Mouse (Mus musculus) MEL (cell line): ENCODE measurements at regions not wholly inside any gene's neighbourhood (a gene's known extent, or its start where the extent isn't known, plus 50 kb on each side); places are given as distances from the start of the nearest gene placed in this dataset.
"Not testable (repeated sequence)": the region's sequence is repeated elsewhere in the genome, so short reads cannot be mapped to it uniquely, and the experiment has no call there.

ENCODE experiments used
- CTCF ChIP-seq, 3 experiments: IDR thresholded peaks in 2 of 3; conservative IDR thresholded peaks in 1 of 3; 2 replicates each; pipeline ENCODE4 v1.5.1; 2011 to 2012; ENCODE audit warnings: low read length in 3 of 3, low read depth in 2 of 3, mild to moderate bottlenecking in 2 of 3, improper control_type of control experiment in 1 of 3, inconsistent platforms in 1 of 3, mixed read lengths in 1 of 3, moderate library complexity in 1 of 3; ENCODE audit not compliant: control insufficient read depth in 1 of 3, insufficient read depth in 1 of 3, poor library complexity in 1 of 3, severe bottlenecking in 1 of 3
- MAFK ChIP-seq: IDR thresholded peaks from 2 replicates; pipeline ENCODE4 v1.6.1; 2011; ENCODE audit warnings: low read depth, mild to moderate bottlenecking, low read length, improper control_type of control experiment, borderline replicate concordance
- NELFE ChIP-seq: IDR thresholded peaks from 2 replicates; pipeline ENCODE4 v1.6.1; 2011; ENCODE audit warnings: low read depth, low read length, improper control_type of control experiment
- POLR2A ChIP-seq, 2 experiments: IDR thresholded peaks; 2 replicates each; pipeline ENCODE4 v1.6.1; 2011 to 2012; ENCODE audit warnings: low read length in 2 of 2, mild to moderate bottlenecking in 2 of 2, control low read depth in 1 of 2, improper control_type of control experiment in 1 of 2, low read depth in 1 of 2, moderate library complexity in 1 of 2; ENCODE audit not compliant: control insufficient read depth in 1 of 2, insufficient read depth in 1 of 2, poor library complexity in 1 of 2
- USF1 ChIP-seq: IDR thresholded peaks from 2 replicates; pipeline ENCODE4 v1.6.1; 2014; ENCODE audit warnings: low read depth, mild to moderate bottlenecking, inconsistent platforms, low read length, improper control_type of control experiment, moderate library complexity
- ZKSCAN1 ChIP-seq: IDR thresholded peaks from 2 replicates; pipeline ENCODE4 v1.6.1; 2012; ENCODE audit warnings: low read depth, mild to moderate bottlenecking, inconsistent platforms, low read length, improper control_type of control experiment, moderate library complexity

DNA sequence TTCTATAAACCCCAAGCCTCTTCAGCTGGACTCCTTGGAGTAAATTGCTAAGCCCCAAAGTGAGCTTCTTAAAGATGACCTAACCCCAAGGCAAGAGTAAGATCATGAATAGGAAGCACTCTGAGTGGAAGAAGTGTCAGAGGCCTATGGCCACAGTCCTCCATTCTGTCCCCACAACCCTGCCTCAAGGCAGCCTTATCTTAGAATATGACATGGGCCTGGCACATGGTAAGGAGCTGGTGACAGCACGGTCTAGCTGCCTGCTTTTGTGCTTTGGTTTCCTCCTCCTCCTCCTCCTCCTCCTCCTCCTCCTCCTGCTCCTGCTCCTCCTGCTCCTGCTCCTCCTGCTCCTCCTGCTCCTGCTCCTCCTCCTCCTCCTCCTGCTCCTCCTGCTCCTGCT lies 73.6 kb downstream of the Vcpkmt start:
- TF ChIP-seq NELFE; POLR2A (IDR thresholded peaks at IDR 0.05; ENCODE audit: control insufficient read depth in 1 of 2, insufficient read depth in 1 of 2, low read depth in 1 of 2, low read length in 2 of 2, poor library complexity in 1 of 2); MAFK; ZKSCAN1; USF1; CTCF (IDR thresholded peaks at IDR 0.05 in 2 of 3, conservative IDR thresholded peaks at IDR 0.05 in 1 of 3; ENCODE audit: control insufficient read depth in 1 of 3, insufficient read depth in 1 of 3, low read depth in 2 of 3, low read length in 3 of 3, poor library complexity in 1 of 3, severe bottlenecking in 1 of 3): not testable (repeated sequence)
